Mouse (Mus musculus) liver, embryonic 13.5 days (tissue): ENCODE measurements around the gene Gm20696. TPM values are rescaled to one million over a fixed set of nuclear protein-coding genes. Genes with fewer than 3 reads are reported as not detected.
A peak's percentile ranks its signal among the peaks of the same experiment; 100 is the strongest.

Experiments
- ATAC-seq: fragments of 200-750 bp; cut with Nextera tagmentation; 2 replicates; pipeline ENCODE4 v1.8.0; 2017; ENCODE audit warnings: low read depth, mild to moderate bottlenecking, moderate number of reproducible peaks, moderate library complexity
- DNase-seq: peaks from one replicate; pipeline ENCODE4 v3.0.0; 2022
- H3K27ac ChIP-seq: fragments of 300-500 bp; sonication (generic); 2 replicates; pipeline ENCODE4 v1.5.1; 2015; ENCODE audit warnings: moderate library complexity, mild to moderate bottlenecking, inconsistent platforms
- H3K27me3 ChIP-seq: fragments of 300-500 bp; sonication (generic); 2 replicates; pipeline ENCODE4 v1.6.1; 2015; ENCODE audit warnings: mild to moderate bottlenecking, inconsistent platforms
- H3K36me3 ChIP-seq: fragments of 300-500 bp; sonication (generic); 2 replicates; pipeline ENCODE4 v1.6.1; 2015; ENCODE audit warnings: mild to moderate bottlenecking, inconsistent platforms
- H3K4me1 ChIP-seq: fragments of 300-500 bp; sonication (generic); replicated peaks from 2 replicates; pipeline ENCODE4 v1.6.1; 2015; ENCODE audit warnings: inconsistent platforms
- H3K4me2 ChIP-seq: fragments of 300-500 bp; sonication (generic); 2 replicates; pipeline ENCODE4 v1.6.1; 2015; ENCODE audit warnings: inconsistent platforms, mild to moderate bottlenecking, moderate library complexity
- H3K4me3 ChIP-seq: fragments of 300-500 bp; sonication (generic); replicated peaks from 2 replicates; pipeline ENCODE4 v1.5.1; 2015; ENCODE audit warnings: mild to moderate bottlenecking, inconsistent platforms
- H3K9ac ChIP-seq: fragments of 300-500 bp; sonication (generic); 2 replicates; pipeline ENCODE4 v1.6.1; 2015; ENCODE audit warnings: mild to moderate bottlenecking, inconsistent platforms
- H3K9me3 ChIP-seq: fragments of 300-500 bp; sonication (generic); replicated peaks from 2 replicates; pipeline ENCODE4 v1.6.1; 2016; ENCODE audit warnings: inconsistent platforms
- WGBS: fragments of 180-500 bp; shearing (Covaris S2); methylation state at CpG from one replicate; pipeline ENCODE4 v1.1.7; 2015; ENCODE audit not compliant: insufficient replicate concordance; 5-methylcytosine and 5-hydroxymethylcytosine counted together
- polyA plus RNA-seq: library from polyadenylated mRNA; unstranded; fragments of >200 nt; fragmentation: Nextera tagmentation; extraction: Ambion mirVana; gene quantifications from 2 replicates; pipeline ENCODE4 v1.2.1, GENCODE M21; 2015

Gene Gm20696
- 0.42 and 0.58 TPM in 2 replicates for polyA plus RNA-seq

- Histone ChIP-seq H3K9ac (peak within 1 kb of the TSS; percentile 56), H3K36me3 (no peaks in the 10 kb centered on the region), H3K4me1 (peaks cover 10% of the 10 kb centered on the region; the same call in 1 of the 2 replicates), H3K27me3 (peaks cover 46% of the 10 kb centered on the region), H3K4me3 (peak within 1 kb of the TSS; percentile 62), H3K4me2 (peak within 1 kb of the TSS; percentile 74), H3K27ac (no peak within 1 kb of the TSS), H3K9me3 (no peaks in the 10 kb centered on the region)
- ATAC-seq, result peak; percentile 51
- no peak for DNase-seq
- under 1% methylated on average over 51 of the region's 75 CpGs for WGBS
Measured at GRCm38 (mm10) chr6:99666318-99667171, at the start of gene Gm20696, which contains the start of gene Eif4e3. TSS of gene Gm20696 (minus strand) at chr6:99666797. TSS of gene Eif4e3 (minus strand) at chr6:99666771.

DNA sequence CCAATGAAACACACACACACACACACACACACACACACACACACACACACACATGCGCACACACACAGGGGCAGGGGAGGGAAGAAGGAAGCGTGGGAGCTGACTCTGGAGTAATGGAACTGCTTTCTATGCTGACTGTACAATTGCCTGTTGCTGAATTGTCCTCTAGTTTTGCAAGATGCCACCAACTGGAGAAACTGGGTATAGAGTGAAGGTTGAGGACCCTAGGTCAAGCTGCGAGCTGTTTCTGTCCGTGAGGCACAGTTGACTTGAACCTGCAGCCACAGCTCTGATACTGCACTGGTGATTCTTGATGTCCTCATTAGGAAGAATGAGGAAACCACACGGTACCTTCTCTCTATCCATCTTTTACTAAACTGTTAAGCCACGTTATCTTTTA lies 49.3 kb upstream of the Gm20696 start:
- no peak overlapping the region for H3K27ac ChIP-seq
- H3K9me3 ChIP-seq, result no peaks in the 10 kb centered on the region
- no peaks in the 10 kb centered on the region for H3K4me1 ChIP-seq
- DNase-seq (no peak), ATAC-seq (no peak)
- peaks cover 5% of the 10 kb centered on the region; the same call in 1 of the 2 replicates for H3K27me3 ChIP-seq
- no peak overlapping the region for H3K4me3 ChIP-seq
- no peak overlapping the region for H3K4me2 ChIP-seq
- WGBS, result 48% methylated on average over 6 of the region's 6 CpGs
- H3K9ac ChIP-seq, result no peak overlapping the region
- H3K36me3 ChIP-seq, result no peaks in the 10 kb centered on the region

- H3K9me3 ChIP-seq, result no peaks in the 10 kb centered on the region
- H3K9ac ChIP-seq, result no peak overlapping the region
- ATAC-seq (no peak), DNase-seq (no peak)
- 43% methylated on average over 6 of the region's 6 CpGs for WGBS
- peaks cover 5% of the 10 kb centered on the region; the same call in 1 of the 2 replicates for H3K27me3 ChIP-seq
- H3K36me3 ChIP-seq, result no peaks in the 10 kb centered on the region
- H3K27ac ChIP-seq, result no peak overlapping the region
- H3K4me1 ChIP-seq, result no peaks in the 10 kb centered on the region
- no peak overlapping the region for H3K4me2 ChIP-seq
- no peak overlapping the region for H3K4me3 ChIP-seq
Measured at GRCm38 (mm10) chr6:99715191-99715590, 48.6 kb upstream of the Gm20696 start.

DNA sequence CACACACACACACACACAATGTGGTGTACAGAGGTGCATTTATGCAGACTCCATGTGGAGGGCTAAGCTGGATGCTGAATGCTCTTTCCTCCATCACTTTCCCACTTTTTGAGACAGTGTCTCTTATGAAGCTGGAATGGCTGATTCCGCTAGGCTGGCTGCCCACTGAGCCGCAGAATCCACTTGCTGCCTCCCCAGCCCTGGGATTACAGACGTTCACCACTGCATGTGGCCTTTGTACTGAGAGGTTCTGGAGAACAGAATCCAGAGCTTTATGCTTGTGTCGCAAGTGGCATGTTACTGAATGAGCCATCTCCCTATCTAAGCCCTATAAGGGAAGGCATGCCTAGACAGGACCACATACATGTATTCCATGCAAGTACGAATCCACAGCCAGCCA lies 46.7 kb upstream of the Gm20696 start:
- H3K27me3 ChIP-seq, result 0 out of 2 replicates have a peak, but pooled peaks cover 5% of the 10 kb centered on the region
- H3K36me3 ChIP-seq, result no peaks in the 10 kb centered on the region
- no peaks in the 10 kb centered on the region for H3K9me3 ChIP-seq
- no peak overlapping the region for H3K27ac ChIP-seq
- no peak overlapping the region for H3K9ac ChIP-seq
- DNase-seq, result no peak
- WGBS, result 69% methylated on average over 5 of the region's 5 CpGs
- H3K4me3 ChIP-seq, result no peak overlapping the region
- H3K4me1 ChIP-seq, result no peaks in the 10 kb centered on the region
- H3K4me2 ChIP-seq, result no peak overlapping the region
- no peak for ATAC-seq

- Histone ChIP-seq H3K4me2 (no peak overlapping the region), H3K4me3 (no peak overlapping the region), H3K27me3 (0 out of 2 replicates have a peak, but pooled peaks cover 5% of the 10 kb centered on the region), H3K9me3 (no peaks in the 10 kb centered on the region), H3K36me3 (no peaks in the 10 kb centered on the region), H3K27ac (no peak overlapping the region), H3K4me1 (no peaks in the 10 kb centered on the region), H3K9ac (no peak overlapping the region)
- ATAC-seq, result no peak
- DNase-seq, result no peak
- 44% methylated on average over 11 of the region's 11 CpGs for WGBS
Measured at GRCm38 (mm10) chr6:99711576-99712101, 45.0 kb upstream of the Gm20696 start.

DNA sequence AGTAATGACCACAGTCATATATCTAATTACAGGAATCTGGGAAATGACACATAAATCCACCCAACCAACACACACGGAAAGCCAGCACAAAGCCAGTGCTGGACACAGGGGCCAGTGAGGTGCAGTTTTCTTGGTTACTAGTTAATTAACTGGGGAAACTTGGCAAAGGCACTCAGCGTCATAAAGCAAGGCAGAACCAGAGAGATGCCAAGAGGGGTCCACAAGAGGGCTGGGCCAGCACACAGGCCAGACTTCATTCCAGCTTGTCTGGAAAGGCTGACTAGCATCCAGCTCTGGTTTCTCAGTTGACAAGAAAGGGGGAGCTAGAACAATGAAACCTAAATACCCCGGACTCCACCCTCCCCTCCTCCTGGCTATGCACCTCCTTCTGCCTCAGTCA lies 33.9 kb upstream of the Gm20696 start:
- Histone ChIP-seq H3K9ac (no peak overlapping the region), H3K9me3 (no peaks in the 10 kb centered on the region), H3K4me2 (no peak overlapping the region), H3K36me3 (no peaks in the 10 kb centered on the region), H3K4me1 (no peaks in the 10 kb centered on the region), H3K4me3 (no peak overlapping the region), H3K27ac (no peak overlapping the region), H3K27me3 (peaks cover 30% of the 10 kb centered on the region)
- no peak for DNase-seq
- ATAC-seq, result no peak
- WGBS, result 59% methylated on average over 3 of the region's 3 CpGs

GRCm38 (mm10) chr6:99692916-99693841 lies 26.6 kb upstream of the Gm20696 start:
- no peak for DNase-seq
- 2% methylated on average over 97 of the region's 110 CpGs for WGBS
- no peak overlapping the region for H3K9ac ChIP-seq

GRCm38 (mm10) chr6:99692206-99692915 lies 25.8 kb upstream of the Gm20696 start, which contains the start of gene Gpr27:
TSS of gene Gpr27 (plus strand) at chr6:99692679.
- H3K27ac ChIP-seq, result no peak within 1 kb of the TSS

More at GRCm38 (mm10) chr6:99692916-99693841, 26.6 kb upstream of the Gm20696 start:
- Histone ChIP-seq H3K4me1 (no peaks in the 10 kb centered on the region), H3K36me3 (no peaks in the 10 kb centered on the region), H3K27me3 (peaks cover 92% of the 10 kb centered on the region), H3K4me2 (peak overlapping the region; percentile 65), H3K4me3 (peak overlapping the region; percentile 53), H3K9me3 (no peaks in the 10 kb centered on the region), H3K27ac (no peak overlapping the region)
- no peak for ATAC-seq

GRCm38 (mm10) chr6:99691666-99692205 lies 25.1 kb upstream of the Gm20696 start:
- no peaks in the 10 kb centered on the region for H3K4me1 ChIP-seq
- H3K27ac ChIP-seq, result no peak overlapping the region
- peak overlapping the region; percentile 65 for H3K4me2 ChIP-seq
- no peaks in the 10 kb centered on the region for H3K9me3 ChIP-seq
- no peaks in the 10 kb centered on the region for H3K36me3 ChIP-seq
- DNase-seq (no peak), ATAC-seq (no peak)
- peaks cover 83% of the 10 kb centered on the region for H3K27me3 ChIP-seq
- 9% methylated on average over 24 of the region's 25 CpGs for WGBS
- no peak overlapping the region for H3K9ac ChIP-seq
- H3K4me3 ChIP-seq, result peak overlapping the region; percentile 53

More at GRCm38 (mm10) chr6:99692206-99692915, 25.8 kb upstream of the Gm20696 start, which contains the start of gene Gpr27:
- H3K9me3 ChIP-seq, result no peaks in the 10 kb centered on the region
- ATAC-seq (peak; percentile 20; the same call in 1 of the 2 replicates), DNase-seq (no peak)
- WGBS, result under 1% methylated on average over 55 of the region's 112 CpGs
- no peak within 1 kb of the TSS for H3K9ac ChIP-seq
- peaks cover 88% of the 10 kb centered on the region for H3K27me3 ChIP-seq
- peak within 1 kb of the TSS; percentile 65 for H3K4me2 ChIP-seq
- H3K36me3 ChIP-seq, result no peaks in the 10 kb centered on the region
- no peaks in the 10 kb centered on the region for H3K4me1 ChIP-seq
- peak within 1 kb of the TSS; percentile 53 for H3K4me3 ChIP-seq

DNA sequence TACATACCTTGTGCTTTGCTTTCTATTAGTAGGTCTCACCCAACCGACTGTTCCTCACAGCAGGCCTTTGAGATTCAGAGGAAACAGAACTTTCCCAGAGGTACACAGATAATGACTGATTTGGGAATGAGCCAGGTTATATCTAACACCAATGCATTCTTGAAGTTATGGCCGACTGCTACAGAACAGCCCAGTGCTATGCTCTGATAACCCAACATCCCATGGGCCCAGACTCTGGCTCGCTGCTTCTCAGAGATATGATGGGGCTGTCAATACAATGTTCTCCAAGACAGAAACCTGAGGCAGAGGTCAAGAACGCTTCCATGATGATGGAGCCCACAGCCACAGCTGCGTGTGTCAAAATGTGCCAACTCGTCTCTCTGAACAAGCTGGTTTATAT lies 21.9 kb upstream of the Gm20696 start:
- DNase-seq, result no peak
- no peak overlapping the region for H3K27ac ChIP-seq
- ATAC-seq, result no peak

More for the DNA sequence above, 21.9 kb upstream of the Gm20696 start:
- Histone ChIP-seq H3K4me1 (no peaks in the 10 kb centered on the region), H3K4me2 (no peak overlapping the region), H3K27me3 (peaks cover 52% of the 10 kb centered on the region), H3K36me3 (no peaks in the 10 kb centered on the region), H3K4me3 (no peak overlapping the region), H3K9ac (no peak overlapping the region), H3K9me3 (no peaks in the 10 kb centered on the region)
- WGBS, result 53% methylated on average over 6 of the region's 6 CpGs
